Mouse (Mus musculus): ENCODE measurements around the gene Aldh16a1. TPM values are rescaled to one million over a fixed set of nuclear protein-coding genes. Genes with fewer than 3 reads are reported as not detected.

The Aldh16a1 gene
- total and polyA plus RNA-seq, 3 experiments, result 26.9 to 49.8 (median 45.1) TPM

DNA sequence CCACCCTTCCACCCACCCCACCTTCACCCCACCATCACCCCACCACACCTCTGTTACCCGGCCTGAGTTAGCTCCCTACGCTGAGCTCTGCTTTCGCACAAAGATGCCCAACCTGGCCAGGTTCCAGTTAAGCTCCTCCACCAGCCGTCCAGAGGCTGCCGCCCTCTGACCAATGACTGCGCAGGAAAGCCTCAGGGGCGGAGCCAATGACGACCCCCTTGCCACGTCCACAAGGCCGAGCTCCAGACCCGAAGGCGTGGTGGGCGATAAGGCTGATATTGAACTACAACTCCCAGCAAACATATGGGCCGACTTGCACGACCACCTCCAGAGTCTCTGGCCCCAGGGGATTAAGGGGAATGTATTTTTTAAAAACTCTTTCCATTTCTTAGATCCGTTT is 62.3 kb downstream of the Aldh16a1 start, which contains the start of gene Rcn3:
TSS of gene Rcn3 (minus strand) at position 174 of the 400 bp plus-strand sequence.
- Histone ChIP-seq H3K36me3 (replicated peaks in 1 of 2; ENCODE audit: control insufficient read depth in 1 of 2, insufficient read depth in 1 of 2, low read length in 1 of 2) (no peaks in the 10 kb centered on the region), H3K9ac (ENCODE audit: insufficient read depth, low read depth) (no peak within 1 kb of the TSS), H3K4me1 (ENCODE audit: control insufficient read depth in 1 of 2, insufficient read depth in 2 of 2) (peaks cover 3 to 16% of the 10 kb centered on the region in 2 experiments), H3K9me3 (replicated peaks; ENCODE audit: low read length) (no peaks in the 10 kb centered on the region), H3K27me3 (replicated peaks) (no peaks in the 10 kb centered on the region), H3K27ac (ENCODE audit: insufficient read depth, low read depth) (no peak within 1 kb of the TSS), H3K4me2 (ENCODE audit: insufficient read depth, low read depth, poor library complexity, severe bottlenecking) (no peak within 1 kb of the TSS), H3K79me2 (replicated peaks; ENCODE audit: control insufficient read depth, extremely low read depth, insufficient read depth, poor library complexity, severe bottlenecking) (no peaks in the 10 kb centered on the region), H3K4me3 (replicated peaks in 1 of 3; ENCODE audit: low read depth in 2 of 3, low read length in 2 of 3, poor library complexity in 1 of 3) (no peak within 1 kb of the TSS)
- no peak for DNase-seq (ENCODE audit: extremely low read depth)
- no peak for TF ChIP-seq MYC (IDR thresholded peaks at IDR 0.05; ENCODE audit: low read depth, low read length)
- TF ChIP-seq POLR2A (IDR thresholded peaks at IDR 0.05; ENCODE audit: low read depth, low read length), result no peak
- TF ChIP-seq SMC3 (IDR thresholded peaks at IDR 0.05; ENCODE audit: low read depth, low read length), result no peak
- TF ChIP-seq SIN3A (IDR thresholded peaks at IDR 0.05; ENCODE audit: low read length), result no peak
- TF ChIP-seq USF2 (conservative IDR thresholded peaks at IDR 0.05; ENCODE audit: low read depth, low read length), result no peak
- no peak for TF ChIP-seq NRF1 (IDR thresholded peaks at IDR 0.05; ENCODE audit: low read depth, low read length)
- TF ChIP-seq IRF4 (IDR thresholded peaks at IDR 0.05; ENCODE audit: low read depth, low read length), result no peak
- TF ChIP-seq MAFK (IDR thresholded peaks at IDR 0.05; ENCODE audit: insufficient replicate concordance, low read length), result no peak
- TF ChIP-seq MXI1 (IDR thresholded peaks at IDR 0.05; ENCODE audit: low read depth, low read length), result no peak
- in situ Hi-C loops (cut with MboI; ENCODE audit: low pct_ligation_motif_present, low pct_unique_long_range_greater_than_20kb, low sequenced_read_pairs), result no loop called here
- dilution Hi-C loops (cut with MboI; ENCODE audit: extremely low pct_ligation_motif_present, extremely low pct_unique_long_range_greater_than_20kb, low sequenced_read_pairs), result no loop called here

GRCm38 (mm10) chr7:45091001-45091990 is 63.1 kb downstream of the Aldh16a1 start:
- H3K4me3 ChIP-seq (replicated peaks in 1 of 3; ENCODE audit: low read depth in 2 of 3, low read length in 2 of 3, poor library complexity in 1 of 3), result no peak overlapping the region
- DNase-seq (ENCODE audit: extremely low read depth), result no peak

More at GRCm38 (mm10) chr7:45091001-45091990, 63.1 kb downstream of the Aldh16a1 start:
- TF ChIP-seq MYC (IDR thresholded peaks at IDR 0.05; ENCODE audit: low read depth, low read length) (no peak), MXI1 (IDR thresholded peaks at IDR 0.05; ENCODE audit: low read depth, low read length) (no peak), ETS1 (conservative IDR thresholded peaks at IDR 0.05; ENCODE audit: low read depth, low read length) (no peak), ZNF384 (IDR thresholded peaks at IDR 0.05; ENCODE audit: low read depth, low read length) (no peak), HCFC1 (IDR thresholded peaks at IDR 0.05; ENCODE audit: low read depth, low read length) (no peak), TCF12 (IDR thresholded peaks at IDR 0.05; ENCODE audit: low read depth, low read length) (no peak), IRF4 (IDR thresholded peaks at IDR 0.05; ENCODE audit: low read depth, low read length) (no peak), ELF1 (IDR thresholded peaks at IDR 0.05; ENCODE audit: low read depth, low read length) (no peak), GABPA (IDR thresholded peaks at IDR 0.05; ENCODE audit: insufficient replicate concordance, low read depth, low read length) (no peak)
- no peaks in the 10 kb centered on the region for H3K27me3 ChIP-seq (replicated peaks)
- dilution Hi-C loops (cut with MboI; ENCODE audit: extremely low pct_ligation_motif_present, extremely low pct_unique_long_range_greater_than_20kb, low sequenced_read_pairs) (no loop called here), in situ Hi-C loops (cut with MboI; ENCODE audit: low pct_ligation_motif_present, low pct_unique_long_range_greater_than_20kb, low sequenced_read_pairs) (no loop called here)
- no peaks in the 10 kb centered on the region for H3K79me2 ChIP-seq (replicated peaks; ENCODE audit: control insufficient read depth, extremely low read depth, insufficient read depth, poor library complexity, severe bottlenecking)
- H3K27ac ChIP-seq (ENCODE audit: insufficient read depth, low read depth), result no peak overlapping the region
- no peaks in the 10 kb centered on the region for H3K9me3 ChIP-seq (replicated peaks; ENCODE audit: low read length)
- H3K4me2 ChIP-seq (ENCODE audit: insufficient read depth, low read depth, poor library complexity, severe bottlenecking), result no peak overlapping the region
- no peaks in the 10 kb centered on the region for H3K36me3 ChIP-seq (replicated peaks in 1 of 2; ENCODE audit: control insufficient read depth in 1 of 2, insufficient read depth in 1 of 2, low read length in 1 of 2)
- H3K4me1 ChIP-seq (ENCODE audit: control insufficient read depth in 1 of 2, insufficient read depth in 2 of 2), result peaks cover 3 to 16% of the 10 kb centered on the region in 2 experiments
- H3K9ac ChIP-seq (ENCODE audit: insufficient read depth, low read depth), result no peak overlapping the region

Other genes starting within 250 kb of the Aldh16a1 start
Only the 20 nearest of the 32 such genes appear.
- gene Rras, start 136.6 kb downstream of the Aldh16a1 start, total RNA-seq (2012; rRNA removed), result 5.0 and 10.6 TPM in 2 replicates
- 6.6 and 7.2 TPM in 2 replicates for gene Rras, start 136.6 kb downstream of the Aldh16a1 start, total RNA-seq (2014; rRNA removed)
- gene Rras, start 136.6 kb downstream of the Aldh16a1 start, polyA plus RNA-seq (2012; ENCODE audit: insufficient read length, low read depth), result 18.5 and 19.8 TPM in 2 replicates
- gene Prr12, start 101.7 kb downstream of the Aldh16a1 start, total RNA-seq (2012; rRNA removed), result 5.7 and 6.5 TPM in 2 replicates
- 1.1 and 1.2 TPM in 2 replicates for gene Prr12, start 101.7 kb downstream of the Aldh16a1 start, total RNA-seq (2014; rRNA removed)
- 18.0 and 20.5 TPM in 2 replicates for gene Prr12, start 101.7 kb downstream of the Aldh16a1 start, polyA plus RNA-seq (2012; ENCODE audit: insufficient read length, low read depth)
- 73.2 and 86.8 TPM in 2 replicates for gene Nosip, start 92.2 kb downstream of the Aldh16a1 start, total RNA-seq (2012; rRNA removed)
- 79.3 and 81.4 TPM in 2 replicates for gene Nosip, start 92.2 kb downstream of the Aldh16a1 start, total RNA-seq (2014; rRNA removed)
- 72.4 and 83.9 TPM in 2 replicates for gene Nosip, start 92.2 kb downstream of the Aldh16a1 start, polyA plus RNA-seq (2012; ENCODE audit: insufficient read length, low read depth)
- gene Prrg2, start 91.9 kb downstream of the Aldh16a1 start, total RNA-seq (2012; rRNA removed), result 7.1 and 7.6 TPM in 2 replicates
- gene Prrg2, start 91.9 kb downstream of the Aldh16a1 start, total RNA-seq (2014; rRNA removed), result 6.1 and 6.7 TPM in 2 replicates
- 7.2 and 7.7 TPM in 2 replicates for gene Prrg2, start 91.9 kb downstream of the Aldh16a1 start, polyA plus RNA-seq (2012; ENCODE audit: insufficient read length, low read depth)
- 0.38 and 0.42 TPM in 2 replicates for gene Rcn3, start 62.4 kb downstream of the Aldh16a1 start, total RNA-seq (2012; rRNA removed)
- gene Rcn3, start 62.4 kb downstream of the Aldh16a1 start, total RNA-seq (2014; rRNA removed), result not detected in 2 replicates
- not detected in 2 replicates for gene Rcn3, start 62.4 kb downstream of the Aldh16a1 start, polyA plus RNA-seq (2012; ENCODE audit: insufficient read length, low read depth)
- gene Fcgrt, start 50.7 kb downstream of the Aldh16a1 start, total RNA-seq (2012; rRNA removed), result 0.13 and 0.17 TPM in 2 replicates
- not detected in 2 replicates for gene Fcgrt, start 50.7 kb downstream of the Aldh16a1 start, total RNA-seq (2014; rRNA removed)
- gene Fcgrt, start 50.7 kb downstream of the Aldh16a1 start, polyA plus RNA-seq (2012; ENCODE audit: insufficient read length, low read depth), result 0.15 and 0.16 TPM in 2 replicates
- gene Rps11, start 30.1 kb downstream of the Aldh16a1 start, total RNA-seq (2012; rRNA removed), result 1,839 and 2,104 TPM in 2 replicates
- 898 and 923 TPM in 2 replicates for gene Rps11, start 30.1 kb downstream of the Aldh16a1 start, total RNA-seq (2014; rRNA removed)
- gene Rps11, start 30.1 kb downstream of the Aldh16a1 start, polyA plus RNA-seq (2012; ENCODE audit: insufficient read length, low read depth), result 1,465 and 1,699 TPM in 2 replicates
- 5,043 and 5,211 TPM in 2 replicates for gene Rpl13a, start 25.8 kb downstream of the Aldh16a1 start, total RNA-seq (2012; rRNA removed)
- gene Rpl13a, start 25.8 kb downstream of the Aldh16a1 start, total RNA-seq (2014; rRNA removed), result 2,822 and 2,851 TPM in 2 replicates
- gene Rpl13a, start 25.8 kb downstream of the Aldh16a1 start, polyA plus RNA-seq (2012; ENCODE audit: insufficient read length, low read depth), result 4,154 and 5,174 TPM in 2 replicates
- gene Gm45713, start 18.4 kb downstream of the Aldh16a1 start, total RNA-seq (2012; rRNA removed), result 1.3 and 2.2 TPM in 2 replicates
- not detected in 2 replicates for gene Gm45713, start 18.4 kb downstream of the Aldh16a1 start, total RNA-seq (2014; rRNA removed)
- 1.4 TPM in 1 of 2 replicates, not detected in the other for gene Gm45713, start 18.4 kb downstream of the Aldh16a1 start, polyA plus RNA-seq (2012; ENCODE audit: insufficient read length, low read depth)
- gene Flt3l, start 18.2 kb downstream of the Aldh16a1 start, total RNA-seq (2012; rRNA removed), result 4.0 and 4.9 TPM in 2 replicates
- 4.3 and 4.6 TPM in 2 replicates for gene Flt3l, start 18.2 kb downstream of the Aldh16a1 start, total RNA-seq (2014; rRNA removed)
- 11.4 and 14.9 TPM in 2 replicates for gene Flt3l, start 18.2 kb downstream of the Aldh16a1 start, polyA plus RNA-seq (2012; ENCODE audit: insufficient read length, low read depth)
- gene Pih1d1, start 281 bp downstream of the Aldh16a1 start, total RNA-seq (2012; rRNA removed), result 69.3 and 74.1 TPM in 2 replicates
- 37.2 and 37.4 TPM in 2 replicates for gene Pih1d1, start 281 bp downstream of the Aldh16a1 start, total RNA-seq (2014; rRNA removed)
- gene Pih1d1, start 281 bp downstream of the Aldh16a1 start, polyA plus RNA-seq (2012; ENCODE audit: insufficient read length, low read depth), result 44.6 and 50.3 TPM in 2 replicates
- not detected in 2 replicates for gene Slc17a7, start 9.4 kb upstream of the Aldh16a1 start, total RNA-seq (2012; rRNA removed)
- not detected in 2 replicates for gene Slc17a7, start 9.4 kb upstream of the Aldh16a1 start, total RNA-seq (2014; rRNA removed)
- 0.11 TPM in 1 of 2 replicates, not detected in the other for gene Slc17a7, start 9.4 kb upstream of the Aldh16a1 start, polyA plus RNA-seq (2012; ENCODE audit: insufficient read length, low read depth)
- gene Gfy, start 25.0 kb upstream of the Aldh16a1 start, total RNA-seq (2012; rRNA removed), result not detected in 2 replicates
- gene Gfy, start 25.0 kb upstream of the Aldh16a1 start, total RNA-seq (2014; rRNA removed), result not detected in 2 replicates
- gene Gfy, start 25.0 kb upstream of the Aldh16a1 start, polyA plus RNA-seq (2012; ENCODE audit: insufficient read length, low read depth), result not detected in 2 replicates
- gene Pth2, start 26.4 kb upstream of the Aldh16a1 start, total RNA-seq (2012; rRNA removed), result not detected in 2 replicates
- not detected in 2 replicates for gene Pth2, start 26.4 kb upstream of the Aldh16a1 start, total RNA-seq (2014; rRNA removed)
- gene Pth2, start 26.4 kb upstream of the Aldh16a1 start, polyA plus RNA-seq (2012; ENCODE audit: insufficient read length, low read depth), result not detected in 2 replicates
- 0.04 TPM in 1 of 2 replicates, not detected in the other for gene Ccdc155, start 50.3 kb upstream of the Aldh16a1 start, total RNA-seq (2012; rRNA removed)
- not detected in 2 replicates for gene Ccdc155, start 50.3 kb upstream of the Aldh16a1 start, total RNA-seq (2014; rRNA removed)
- not detected in 2 replicates for gene Ccdc155, start 50.3 kb upstream of the Aldh16a1 start, polyA plus RNA-seq (2012; ENCODE audit: insufficient read length, low read depth)
- 1.3 and 1.6 TPM in 2 replicates for gene Dkkl1, start 57.6 kb upstream of the Aldh16a1 start, total RNA-seq (2012; rRNA removed)
- 0.22 and 0.24 TPM in 2 replicates for gene Dkkl1, start 57.6 kb upstream of the Aldh16a1 start, total RNA-seq (2014; rRNA removed)
- gene Dkkl1, start 57.6 kb upstream of the Aldh16a1 start, polyA plus RNA-seq (2012; ENCODE audit: insufficient read length, low read depth), result 0.44 and 0.60 TPM in 2 replicates
- 0.38 and 0.71 TPM in 2 replicates for gene Tead2, start 61.2 kb upstream of the Aldh16a1 start, total RNA-seq (2012; rRNA removed)
- 0.31 and 0.84 TPM in 2 replicates for gene Tead2, start 61.2 kb upstream of the Aldh16a1 start, total RNA-seq (2014; rRNA removed)
- 2.5 and 3.0 TPM in 2 replicates for gene Tead2, start 61.2 kb upstream of the Aldh16a1 start, polyA plus RNA-seq (2012; ENCODE audit: insufficient read length, low read depth)
- 71.3 and 91.1 TPM in 2 replicates for gene Cd37, start 84.5 kb upstream of the Aldh16a1 start, total RNA-seq (2012; rRNA removed)
- gene Cd37, start 84.5 kb upstream of the Aldh16a1 start, total RNA-seq (2014; rRNA removed), result 69.3 and 73.8 TPM in 2 replicates
- 397 and 437 TPM in 2 replicates for gene Cd37, start 84.5 kb upstream of the Aldh16a1 start, polyA plus RNA-seq (2012; ENCODE audit: insufficient read length, low read depth)
- gene Slc6a16, start 86.5 kb upstream of the Aldh16a1 start, total RNA-seq (2012; rRNA removed), result 0.08 TPM in 1 of 2 replicates, not detected in the other
- 0.13 TPM in 1 of 2 replicates, not detected in the other for gene Slc6a16, start 86.5 kb upstream of the Aldh16a1 start, total RNA-seq (2014; rRNA removed)
- 0.37 and 0.49 TPM in 2 replicates for gene Slc6a16, start 86.5 kb upstream of the Aldh16a1 start, polyA plus RNA-seq (2012; ENCODE audit: insufficient read length, low read depth)
- gene Slc6a21, start 122.9 kb upstream of the Aldh16a1 start, total RNA-seq (2012; rRNA removed), result not detected in 2 replicates
- not detected in 2 replicates for gene Slc6a21, start 122.9 kb upstream of the Aldh16a1 start, total RNA-seq (2014; rRNA removed)
- not detected in 2 replicates for gene Slc6a21, start 122.9 kb upstream of the Aldh16a1 start, polyA plus RNA-seq (2012; ENCODE audit: insufficient read length, low read depth)

All from CH12.LX (cell line).